Mouse (Mus musculus): ENCODE results near the gene Paxbp1.

Gene Paxbp1

GRCm38 (mm10) chr16:91055150-91055549, 10.8 kb upstream of the Paxbp1 start:
- no peak for DNase-seq (ENCODE audit: low read depth, low spot score)

GRCm38 (mm10) chr16:91053599-91053998, 9.3 kb upstream of the Paxbp1 start:
- DNase-seq (ENCODE audit: low read depth, low spot score): no peak

GRCm38 (mm10) chr16:91045511-91045910, 1.2 kb upstream of the Paxbp1 start:
- peak; percentile 80 for DNase-seq (ENCODE audit: low read depth, low spot score)

- peak; percentile 78 for DNase-seq (ENCODE audit: low read depth, low spot score)
Observed at GRCm38 (mm10) chr16:91043461-91044248, 688 bp downstream of the Paxbp1 start.

GRCm38 (mm10) chr16:91042640-91043039, 1.7 kb downstream of the Paxbp1 start:
- DNase-seq (ENCODE audit: low read depth, low spot score): peak; percentile 12

GRCm38 (mm10) chr16:91035866-91036265, 8.5 kb downstream of the Paxbp1 start:
- no peak for DNase-seq (ENCODE audit: low read depth, low spot score)

GRCm38 (mm10) chr16:91030751-91031150, 13.6 kb downstream of the Paxbp1 start:
- DNase-seq (ENCODE audit: low read depth, low spot score): no peak

- no peak for DNase-seq (ENCODE audit: low read depth, low spot score)
Observed at GRCm38 (mm10) chr16:91029901-91030300, 14.4 kb downstream of the Paxbp1 start.

GRCm38 (mm10) chr16:91029161-91029743, 15.1 kb downstream of the Paxbp1 start:
- no peak for DNase-seq (ENCODE audit: low read depth, low spot score)

GRCm38 (mm10) chr16:91026290-91026689, 18.1 kb downstream of the Paxbp1 start:
- DNase-seq (ENCODE audit: low read depth, low spot score): no peak

GRCm38 (mm10) chr16:91023384-91023783, 21.0 kb downstream of the Paxbp1 start:
- DNase-seq (ENCODE audit: low read depth, low spot score): peak; percentile 65

- no peak for DNase-seq (ENCODE audit: low read depth, low spot score)
Observed at GRCm38 (mm10) chr16:91020842-91021483, 23.4 kb downstream of the Paxbp1 start.

- DNase-seq (ENCODE audit: low read depth, low spot score): no peak
Observed at GRCm38 (mm10) chr16:91019476-91019875, 24.9 kb downstream of the Paxbp1 start.

- peak; percentile 65 for DNase-seq (ENCODE audit: low read depth, low spot score)
Observed at GRCm38 (mm10) chr16:91015761-91016160, 28.6 kb downstream of the Paxbp1 start.

- peak; percentile 63 for DNase-seq (ENCODE audit: low read depth, low spot score)
Observed at GRCm38 (mm10) chr16:91011847-91012246, 32.5 kb downstream of the Paxbp1 start.

GRCm38 (mm10) chr16:91011021-91011683, 33.2 kb downstream of the Paxbp1 start, which contains the start of gene Synj1:
TSS of gene Synj1 (minus strand) at chr16:91011308.
- DNase-seq (ENCODE audit: low read depth, low spot score): peak; percentile 95

GRCm38 (mm10) chr16:91010581-91011020, 33.7 kb downstream of the Paxbp1 start:
- DNase-seq (ENCODE audit: low read depth, low spot score): peak; percentile 55

GRCm38 (mm10) chr16:91009942-91010529, 34.3 kb downstream of the Paxbp1 start:
- peak; percentile 45 for DNase-seq (ENCODE audit: low read depth, low spot score)

- DNase-seq (ENCODE audit: low read depth, low spot score): no peak
Observed at GRCm38 (mm10) chr16:91004915-91005538, 39.3 kb downstream of the Paxbp1 start.

GRCm38 (mm10) chr16:91001098-91001497, 43.2 kb downstream of the Paxbp1 start:
- DNase-seq (ENCODE audit: low read depth, low spot score): no peak

GRCm38 (mm10) chr16:90999827-91000226, 44.5 kb downstream of the Paxbp1 start:
- DNase-seq (ENCODE audit: low read depth, low spot score): no peak
